Mouse (Mus musculus) layer of hippocampus, adult 11-12 months (tissue): ENCODE measurements at regions not wholly inside any gene's neighbourhood (a gene's known extent, or its start where the extent isn't known, plus 50 kb on each side); places are given as distances from the start of the nearest gene placed in this dataset.

Source experiments
- DNase-seq: peaks from one replicate; pipeline ENCODE4 v3.0.0; 2022; ENCODE audit warnings: low spot score

DNA sequence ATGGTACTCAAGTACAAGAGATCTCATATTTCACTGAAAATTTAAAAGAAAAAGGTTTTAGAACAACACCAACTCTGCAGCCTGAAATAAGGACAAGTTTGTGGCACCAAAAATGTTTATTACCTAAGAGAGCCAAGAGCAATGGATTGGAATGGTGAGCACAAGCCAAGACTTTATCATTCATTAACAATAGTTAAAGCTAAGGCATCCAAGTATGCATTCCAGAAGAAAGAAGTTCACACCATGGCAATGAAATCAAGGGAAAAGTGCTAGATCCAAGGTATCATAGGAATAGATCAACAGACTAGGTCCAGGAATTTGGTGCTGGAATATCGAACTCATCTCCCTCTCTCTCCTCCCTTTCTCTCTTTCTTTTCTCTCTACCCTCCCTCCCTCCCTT lies 63.8 kb upstream of the P3h2 start:
- no peak for DNase-seq

- no peak for DNase-seq
Observed at GRCm38 (mm10) chr16:26168216-26168615, 62.6 kb upstream of the P3h2 start.

GRCm38 (mm10) chr16:26164066-26164465 lies 58.5 kb upstream of the P3h2 start:
- DNase-seq, result no peak

DNA sequence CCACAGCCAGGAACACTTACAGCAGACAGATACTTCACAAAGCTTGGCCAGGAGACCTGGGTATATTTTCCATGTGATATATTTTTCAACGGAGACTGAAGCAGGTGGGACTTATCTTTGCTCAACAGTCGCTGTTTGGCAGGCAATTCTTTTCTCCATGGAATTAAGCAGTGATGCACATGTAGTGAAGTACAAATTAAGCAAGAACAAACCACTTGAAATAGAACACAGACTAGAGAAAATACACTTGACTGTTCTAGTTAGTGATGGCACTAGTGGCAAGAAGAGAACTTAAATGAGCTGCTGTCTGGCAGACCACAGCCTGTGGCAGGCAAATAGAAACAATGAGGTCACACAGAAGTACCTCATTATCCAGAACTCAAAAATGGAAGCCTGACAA lies 57.8 kb upstream of the P3h2 start:
- no peak for DNase-seq

DNA sequence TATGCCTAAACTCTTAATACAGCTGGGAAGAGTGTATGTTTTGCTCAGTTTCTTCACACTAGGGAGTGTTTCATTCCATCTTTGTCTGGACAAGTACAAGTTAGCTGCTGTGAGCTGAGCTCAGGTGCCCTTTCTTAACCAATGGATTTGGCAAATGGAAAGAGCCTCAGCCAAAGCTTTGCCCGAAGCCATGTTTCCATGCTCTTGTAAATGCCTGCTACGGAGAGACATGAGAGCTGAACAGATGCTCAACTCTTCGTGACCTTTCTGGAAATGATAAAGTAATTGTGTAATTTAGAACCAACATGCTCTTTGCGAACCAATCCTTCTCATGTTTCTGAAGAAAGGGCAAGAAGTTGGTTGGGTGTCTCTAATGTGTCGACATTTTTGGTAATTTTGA lies 52.0 kb upstream of the P3h2 start:
- DNase-seq, result no peak
